Mouse (Mus musculus) ES-Bruce4 (cell line): ENCODE data around the gene Csf1. TPM values are rescaled to one million over a fixed set of nuclear protein-coding genes. Genes with fewer than 3 reads are reported as not detected.

Source experiments
- H3K27ac ChIP-seq: 2 replicates; pipeline ENCODE4 v1.5.1; 2012; ENCODE audit warnings: low read length, inconsistent platforms; ENCODE audit not compliant: insufficient read depth
- H3K27me3 ChIP-seq: 2 replicates; pipeline ENCODE4 v1.6.1; 2012; ENCODE audit warnings: mild to moderate bottlenecking, low read length, inconsistent platforms; ENCODE audit not compliant: control insufficient read depth, poor library complexity, insufficient read depth, severe bottlenecking
- H3K36me3 ChIP-seq: 2 replicates; pipeline ENCODE4 v1.6.1; 2012; ENCODE audit warnings: inconsistent platforms, mild to moderate bottlenecking, low read length, moderate library complexity; ENCODE audit not compliant: control insufficient read depth, poor library complexity, insufficient read depth, severe bottlenecking
- H3K4me1 ChIP-seq: one replicate; pipeline ENCODE4 v1.8.1; 2011; ENCODE audit warnings: low read length; ENCODE audit not compliant: control insufficient read depth, insufficient read depth
- H3K4me3 ChIP-seq: 2 replicates; pipeline ENCODE4 v1.5.1; 2011; ENCODE audit warnings: low read depth, mild to moderate bottlenecking, low read length
- H3K9ac ChIP-seq: 2 replicates; pipeline ENCODE4 v1.6.1; 2012; ENCODE audit warnings: low read depth, mild to moderate bottlenecking, inconsistent platforms; ENCODE audit not compliant: poor library complexity, severe bottlenecking
- H3K9me3 ChIP-seq: replicated peaks from 2 replicates; pipeline ENCODE4 v1.6.1; 2012; ENCODE audit warnings: mild to moderate bottlenecking, low read length, inconsistent platforms; ENCODE audit not compliant: control insufficient read depth, poor library complexity, insufficient read depth, severe bottlenecking
- CTCF ChIP-seq: IDR thresholded peaks from one replicate; pipeline ENCODE4 v1.8.1; 2011; ENCODE audit warnings: low read depth, low read length
- EP300 ChIP-seq: IDR thresholded peaks from 2 replicates; pipeline ENCODE4 v1.6.1; 2011; ENCODE audit warnings: low read depth, low read length; ENCODE audit not compliant: insufficient read depth
- POLR2A ChIP-seq: IDR thresholded peaks from one replicate; pipeline ENCODE4 v1.8.1; 2011; ENCODE audit warnings: low read length; ENCODE audit not compliant: insufficient read depth
- polyA plus RNA-seq: library from polyadenylated mRNA; stranded (reverse); fragments of >200 nt; gene quantifications from 2 replicates; pipeline ENCODE4 v1.2.4, GENCODE M21; 2011; ENCODE audit warnings: low read depth; ENCODE audit not compliant: missing spikeins, insufficient read depth, insufficient read length

Csf1 gene
- polyA plus RNA-seq, 1 experiment: 27.0 TPM

- Histone ChIP-seq H3K27me3 (no peaks in the 10 kb centered on the region), H3K9ac (no peak overlapping the region), H3K36me3 (no peaks in the 10 kb centered on the region), H3K9me3 (no peaks in the 10 kb centered on the region), H3K4me1 (no peaks in the 10 kb centered on the region), H3K4me3 (no peak overlapping the region), H3K27ac (no peak overlapping the region)
- TF ChIP-seq POLR2A: no peak
- TF ChIP-seq EP300: no peak
- TF ChIP-seq CTCF: no peak
Observed at GRCm38 (mm10) chr3:107750775-107751540, 9.3 kb downstream of the Csf1 start.

GRCm38 (mm10) chr3:107749446-107749845, 10.8 kb downstream of the Csf1 start:
- Histone ChIP-seq H3K27ac (no peak overlapping the region), H3K36me3 (no peaks in the 10 kb centered on the region)
- TF ChIP-seq EP300 (no peak), CTCF (no peak), POLR2A (no peak)

GRCm38 (mm10) chr3:107748260-107748955, 11.9 kb downstream of the Csf1 start:
- no peak overlapping the region for H3K4me3 ChIP-seq
- H3K4me1 ChIP-seq: no peaks in the 10 kb centered on the region
- no peak overlapping the region for H3K27ac ChIP-seq
- H3K36me3 ChIP-seq: no peaks in the 10 kb centered on the region
- H3K9ac ChIP-seq: no peak overlapping the region
- TF ChIP-seq CTCF (peak; percentile 37), EP300 (no peak)
- no peaks in the 10 kb centered on the region for H3K9me3 ChIP-seq
- H3K27me3 ChIP-seq: no peaks in the 10 kb centered on the region

More at GRCm38 (mm10) chr3:107749446-107749845, 10.8 kb downstream of the Csf1 start:
- H3K4me1 ChIP-seq: no peaks in the 10 kb centered on the region
- H3K4me3 ChIP-seq: no peak overlapping the region
- no peaks in the 10 kb centered on the region for H3K9me3 ChIP-seq
- no peaks in the 10 kb centered on the region for H3K27me3 ChIP-seq
- no peak overlapping the region for H3K9ac ChIP-seq

- Histone ChIP-seq H3K27ac (no peak overlapping the region), H3K27me3 (no peaks in the 10 kb centered on the region), H3K9ac (no peak overlapping the region), H3K4me1 (no peaks in the 10 kb centered on the region), H3K9me3 (no peaks in the 10 kb centered on the region), H3K4me3 (no peak overlapping the region), H3K36me3 (no peaks in the 10 kb centered on the region)
- TF ChIP-seq POLR2A: no peak
- no peak for TF ChIP-seq CTCF
- no peak for TF ChIP-seq EP300
Observed at GRCm38 (mm10) chr3:107746026-107746425, 14.2 kb downstream of the Csf1 start.

GRCm38 (mm10) chr3:107743650-107744049, 16.6 kb downstream of the Csf1 start:
- no peaks in the 10 kb centered on the region for H3K36me3 ChIP-seq
- H3K9me3 ChIP-seq: no peaks in the 10 kb centered on the region
- H3K27me3 ChIP-seq: no peaks in the 10 kb centered on the region
- no peak overlapping the region for H3K9ac ChIP-seq
- H3K4me1 ChIP-seq: no peaks in the 10 kb centered on the region
- TF ChIP-seq CTCF (no peak), EP300 (no peak), POLR2A (no peak)
- H3K4me3 ChIP-seq: no peak overlapping the region
- no peak overlapping the region for H3K27ac ChIP-seq

GRCm38 (mm10) chr3:107743107-107743506, 17.2 kb downstream of the Csf1 start:
- Histone ChIP-seq H3K27me3 (no peaks in the 10 kb centered on the region), H3K9me3 (no peaks in the 10 kb centered on the region), H3K9ac (no peak overlapping the region), H3K4me3 (no peak overlapping the region), H3K4me1 (no peaks in the 10 kb centered on the region), H3K36me3 (no peaks in the 10 kb centered on the region), H3K27ac (no peak overlapping the region)
- TF ChIP-seq CTCF (no peak), POLR2A (no peak), EP300 (no peak)
